Mouse (Mus musculus) megakaryocyte, embryonic 14.5 days (primary cell): Measurements from ENCODE around the gene Mrps15.

Experiments
- FLI1 ChIP-seq: IDR thresholded peaks from 2 replicates; pipeline ENCODE4 v1.6.1; 2012; ENCODE audit warnings: low read length, inconsistent platforms, mixed read lengths
- GATA1 ChIP-seq: IDR thresholded peaks from 3 replicates; pipeline ENCODE4 v1.6.1; 2012; ENCODE audit warnings: mixed read lengths, low read length, inconsistent platforms, borderline replicate concordance

GRCm38 (mm10) chr4:126029042-126029441 lies 17.7 kb upstream of the Mrps15 start:
- TF ChIP-seq GATA1: no peak
- no peak for TF ChIP-seq FLI1
